Mouse (Mus musculus) MN1 (cell line): ENCODE data around the gene Cfi.

Source experiments
- DNase-seq: peaks from one replicate; pipeline ENCODE4 v3.0.0-alpha.2; 2016; ENCODE audit warnings: low spot score

Cfi gene

DNA sequence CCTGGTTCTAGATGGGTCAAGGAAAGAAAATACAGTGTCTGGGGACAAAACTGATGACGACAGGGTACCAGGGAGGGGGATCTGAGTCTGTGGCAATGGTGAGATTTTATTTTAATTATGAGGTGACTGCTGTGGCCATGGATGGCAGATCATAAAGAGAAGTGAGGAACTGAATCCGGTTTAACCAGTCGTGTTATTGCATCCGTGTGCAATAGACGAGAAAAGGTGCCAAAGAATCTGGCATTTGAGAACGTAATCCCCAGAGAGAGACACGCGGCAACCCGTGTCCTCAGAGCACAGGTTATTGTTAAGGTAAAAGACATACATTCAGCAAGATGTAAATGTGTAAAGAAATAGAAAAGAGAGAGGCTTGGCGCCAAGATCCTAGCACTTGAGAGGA is 41.6 kb downstream of the Cfi start:
- no peak for DNase-seq

DNA sequence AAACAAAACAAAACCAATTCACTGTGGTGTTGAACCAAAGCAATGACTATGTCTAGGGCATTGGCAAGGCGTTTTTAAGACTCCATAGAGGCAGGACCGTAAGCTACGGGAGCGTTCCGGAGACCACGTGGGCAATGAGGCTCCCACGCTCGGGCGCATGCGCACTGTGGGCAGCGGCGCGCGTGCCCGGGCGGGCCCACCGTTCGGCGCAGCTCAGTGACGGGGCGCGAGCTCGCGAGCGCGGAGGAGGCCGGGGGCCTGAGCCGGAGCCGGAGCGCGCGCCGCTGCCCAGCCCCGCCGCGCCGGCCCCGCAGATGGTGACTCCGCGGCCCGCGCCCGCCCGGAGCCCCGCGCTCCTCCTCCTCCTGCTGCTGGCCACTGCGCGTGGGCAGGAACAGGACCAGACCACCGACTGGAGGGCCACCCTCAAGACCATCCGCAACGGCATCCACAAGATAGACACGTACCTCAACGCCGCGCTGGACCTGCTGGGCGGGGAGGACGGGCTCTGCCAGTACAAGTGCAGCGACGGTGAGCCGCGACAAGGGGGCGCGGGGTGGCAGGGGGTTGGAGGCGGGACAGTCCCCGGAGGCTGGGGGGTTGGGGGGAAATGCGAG is 42.8 kb downstream of the Cfi start, which contains the start of gene Pla2g12a:
TSS of gene Pla2g12a (plus strand) at position 202 of the 617 bp plus-strand sequence.
- peak; percentile 91 for DNase-seq

DNA sequence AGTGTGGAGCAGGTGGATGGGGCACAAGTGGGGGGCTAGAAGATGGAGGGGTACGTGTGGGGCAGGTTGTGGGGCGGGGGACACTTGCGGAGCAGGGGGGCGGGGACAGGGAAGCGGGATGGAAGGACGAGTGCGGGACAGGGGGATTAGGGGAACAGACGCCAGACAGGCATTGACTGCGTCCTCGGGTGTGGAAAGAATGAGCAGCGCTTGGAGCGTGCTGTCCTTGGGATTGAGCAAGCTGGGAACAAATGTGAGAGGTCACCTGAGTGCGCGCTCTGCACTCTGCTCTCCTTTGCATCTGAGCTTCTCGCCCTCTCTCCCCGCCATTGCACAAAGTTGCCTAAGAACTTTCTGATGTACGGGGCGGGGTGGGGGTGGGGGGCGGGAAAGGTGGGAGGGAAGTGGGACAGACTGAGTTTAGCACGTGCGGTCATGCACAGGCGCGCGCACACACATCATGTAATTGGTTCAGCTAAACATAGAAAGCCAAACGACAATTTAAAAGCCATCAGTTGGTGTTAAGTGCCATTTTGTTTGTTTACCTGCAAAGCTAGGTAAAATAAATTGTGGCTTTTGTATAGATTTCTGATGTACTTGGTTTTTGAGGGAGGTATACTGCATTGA is 43.6 kb downstream of the Cfi start:
- DNase-seq: peak; percentile 33

DNA sequence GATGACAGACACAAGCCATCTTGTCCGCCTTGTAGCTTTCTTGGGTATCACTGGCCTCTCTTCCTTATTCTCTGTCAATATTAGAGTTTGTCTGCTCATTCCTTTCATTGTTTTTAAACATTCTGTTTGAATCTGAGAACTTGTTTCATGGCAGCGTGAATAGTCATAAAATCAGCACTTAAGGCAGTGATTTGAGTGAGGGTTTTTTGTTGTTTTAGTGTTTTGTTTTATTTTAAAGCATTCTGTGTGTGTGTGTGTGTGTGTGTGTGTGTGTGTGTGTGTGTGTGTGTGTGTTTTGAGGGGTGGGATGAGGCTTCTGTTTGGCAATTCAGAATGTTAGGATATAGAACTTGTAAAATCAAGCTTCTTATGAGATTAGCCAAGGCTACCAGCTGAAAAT is 44.2 kb downstream of the Cfi start:
- DNase-seq: no peak

DNA sequence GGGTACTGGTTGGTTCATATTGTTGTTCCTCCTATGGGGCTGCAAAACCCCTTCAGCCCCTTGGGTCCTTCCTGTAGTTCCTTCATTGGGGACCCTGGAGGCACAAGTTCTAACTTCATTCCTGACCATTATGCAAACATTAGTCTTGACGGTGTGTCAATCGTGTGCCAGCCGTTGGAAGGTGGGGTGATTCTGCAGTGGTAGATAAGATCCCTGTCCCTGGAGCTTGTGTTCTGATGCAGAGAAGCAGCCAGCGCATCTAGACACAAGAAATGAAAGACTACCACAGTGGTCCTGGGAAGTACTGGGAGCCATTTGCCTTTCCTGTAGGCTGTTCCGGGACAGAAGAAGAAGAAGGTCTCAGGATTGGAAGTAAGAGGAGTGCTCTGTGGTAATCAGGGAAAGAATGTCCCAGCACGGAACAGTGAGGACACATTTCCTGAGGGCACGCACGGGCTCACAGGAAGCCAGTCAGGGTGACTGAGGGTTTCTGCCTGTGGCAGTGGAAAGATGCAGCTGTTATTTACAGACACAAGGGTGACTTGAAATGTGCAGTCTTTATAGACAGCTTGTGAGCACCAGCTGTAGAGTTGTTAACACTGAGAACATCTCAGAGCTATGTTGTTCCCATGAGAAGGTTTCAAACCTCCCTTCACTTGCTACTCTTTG is 45.4 kb downstream of the Cfi start:
- no peak for DNase-seq

DNA sequence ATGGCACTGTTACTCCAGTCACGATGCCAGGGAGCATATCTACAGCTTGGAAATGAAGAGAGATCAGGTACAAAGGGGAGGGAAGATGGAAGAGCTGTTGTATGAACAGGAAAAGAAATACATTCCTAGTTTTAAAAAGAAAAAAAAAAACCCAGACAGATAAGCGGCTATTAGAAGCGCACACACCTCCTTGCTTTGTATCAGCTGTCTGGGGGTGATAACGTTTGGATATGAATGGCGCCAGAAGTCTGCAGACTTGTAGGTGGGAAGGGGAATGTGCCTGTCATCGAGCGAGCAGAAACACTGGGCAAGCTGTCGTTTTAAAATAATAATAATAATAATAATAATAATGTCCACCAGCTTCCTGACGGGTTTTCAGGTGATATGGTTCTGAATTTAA is 49.9 kb downstream of the Cfi start:
- no peak for DNase-seq

DNA sequence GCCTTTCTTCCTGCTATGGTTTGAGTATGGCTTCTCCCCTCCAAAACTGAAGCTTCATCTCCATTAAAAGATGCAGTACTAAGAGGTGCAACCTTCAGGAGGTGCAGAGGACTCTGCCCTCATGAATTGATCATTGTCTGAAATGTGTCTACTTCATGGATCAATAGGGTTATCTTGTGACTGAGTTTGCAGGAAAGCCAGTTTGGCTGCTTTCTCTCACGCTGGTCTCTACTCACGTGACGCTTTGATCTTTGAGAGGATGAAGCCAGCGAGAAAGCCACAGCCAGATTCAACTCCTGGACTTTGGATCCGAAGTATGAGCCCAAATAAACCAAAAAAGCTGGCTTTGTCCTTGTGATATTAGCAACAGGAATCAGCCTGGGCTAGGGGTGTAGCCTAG is 50.7 kb downstream of the Cfi start:
- no peak for DNase-seq

DNA sequence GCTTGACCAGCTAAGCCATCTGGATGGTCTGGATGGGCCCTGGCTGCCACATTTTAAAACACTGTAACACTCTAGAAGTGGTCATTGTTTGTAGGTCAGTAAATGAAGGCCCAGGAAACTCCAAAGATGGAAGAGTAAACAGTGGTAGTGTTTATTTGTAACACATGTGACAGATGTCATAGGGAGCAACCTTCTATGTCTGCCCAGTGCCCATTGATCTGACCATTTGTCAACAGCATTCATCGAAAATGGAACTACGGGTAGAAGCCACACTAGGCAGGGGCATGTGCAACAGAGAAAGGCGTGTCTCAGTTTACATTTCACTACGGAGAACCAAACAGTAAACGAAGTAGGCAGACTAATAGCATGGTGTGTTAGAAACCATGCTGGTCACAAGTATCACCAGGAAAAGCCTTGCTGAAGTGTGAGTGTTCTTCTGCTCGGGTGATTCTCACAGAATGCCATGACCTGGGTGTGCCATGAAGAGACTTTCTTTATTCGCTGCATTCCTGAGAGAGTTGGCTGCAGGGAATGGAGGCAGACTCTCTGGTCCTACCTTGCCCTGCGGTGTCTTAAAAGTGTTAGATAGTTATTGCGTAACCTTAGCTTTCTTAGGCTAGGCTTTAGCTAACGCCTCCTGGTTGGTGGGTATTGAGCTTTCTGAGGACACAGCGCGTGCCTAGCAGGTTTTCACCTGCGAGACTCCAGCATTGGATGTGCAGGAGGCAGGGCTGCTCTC is 52.3 kb downstream of the Cfi start:
- no peak for DNase-seq

DNA sequence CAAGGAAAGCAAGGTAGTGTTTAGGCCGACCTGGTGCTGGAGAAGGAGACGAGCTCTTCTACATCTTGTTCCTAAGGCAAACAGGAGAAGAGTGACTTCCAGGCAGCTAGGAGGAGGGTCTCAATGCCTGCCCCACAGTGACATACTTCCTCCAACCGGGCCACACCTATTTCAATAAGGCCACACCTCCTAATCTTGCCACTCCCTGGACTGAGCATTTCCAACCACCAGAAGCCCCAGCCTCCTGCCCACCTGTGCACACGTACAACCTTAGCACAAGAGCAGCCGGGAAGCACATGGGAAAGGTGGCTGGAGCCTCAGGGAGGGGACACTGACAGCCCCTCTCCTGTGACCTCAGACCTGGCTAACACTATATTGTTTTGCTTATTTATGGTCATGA is 56.3 kb downstream of the Cfi start:
- no peak for DNase-seq

DNA sequence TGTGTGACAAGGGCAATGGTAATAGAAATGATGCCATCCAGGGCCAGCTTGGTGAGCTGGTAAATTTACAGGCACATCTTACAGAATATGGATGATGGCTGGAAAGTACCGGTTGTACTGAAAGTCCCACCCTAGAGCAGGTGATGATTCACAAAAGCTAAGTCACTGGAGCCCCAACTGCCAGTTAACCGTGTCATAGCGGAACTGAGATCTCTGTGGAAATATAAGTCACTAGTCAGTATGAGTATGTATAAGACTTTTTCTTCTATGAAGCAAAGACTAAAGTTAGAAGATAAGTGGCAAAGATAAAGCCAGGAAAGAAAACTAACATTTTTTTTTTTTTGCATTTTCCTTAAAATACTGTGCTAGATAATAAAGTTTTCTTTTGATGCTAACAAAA is 57.5 kb downstream of the Cfi start:
- DNase-seq: no peak

DNA sequence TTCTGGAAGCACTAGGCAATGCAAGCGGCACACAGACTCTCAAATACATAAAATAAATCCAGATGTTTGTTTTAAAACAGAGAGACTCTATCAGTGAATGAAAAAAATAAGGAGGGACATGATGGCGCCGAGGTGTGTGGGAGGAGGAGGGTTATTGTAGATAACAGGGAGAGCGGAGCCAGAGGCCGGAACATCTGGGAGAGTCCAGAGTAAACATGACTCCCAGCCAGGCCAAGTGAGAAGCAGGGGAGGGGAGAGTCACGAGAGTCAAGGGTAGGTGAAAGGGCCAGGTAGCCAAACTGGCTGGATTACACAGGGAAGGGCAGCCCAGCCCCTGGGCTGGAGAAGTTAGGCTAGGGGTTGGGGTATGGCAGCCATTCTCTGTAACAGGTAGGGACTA is 60.9 kb downstream of the Cfi start:
- no peak for DNase-seq

DNA sequence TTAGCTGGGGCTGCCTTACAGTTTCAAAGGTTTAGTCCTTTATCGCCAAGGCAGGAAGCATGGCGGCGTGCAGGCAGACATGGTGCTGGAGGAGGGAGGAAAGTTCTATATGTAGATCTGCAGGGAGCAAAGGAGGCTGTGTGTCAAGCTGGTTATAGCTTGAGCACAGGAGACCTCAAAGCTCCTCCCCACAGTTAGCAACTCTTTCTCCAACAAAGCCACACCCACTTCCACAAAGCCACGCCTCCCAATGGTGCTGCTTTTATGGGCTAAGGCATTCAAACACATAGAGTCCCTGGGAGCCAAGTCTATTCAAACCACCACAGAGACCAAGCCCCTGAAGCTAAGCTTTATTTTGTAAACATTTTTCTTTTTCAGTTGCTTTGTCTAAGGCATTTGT is 63.2 kb downstream of the Cfi start:
- no peak for DNase-seq

DNA sequence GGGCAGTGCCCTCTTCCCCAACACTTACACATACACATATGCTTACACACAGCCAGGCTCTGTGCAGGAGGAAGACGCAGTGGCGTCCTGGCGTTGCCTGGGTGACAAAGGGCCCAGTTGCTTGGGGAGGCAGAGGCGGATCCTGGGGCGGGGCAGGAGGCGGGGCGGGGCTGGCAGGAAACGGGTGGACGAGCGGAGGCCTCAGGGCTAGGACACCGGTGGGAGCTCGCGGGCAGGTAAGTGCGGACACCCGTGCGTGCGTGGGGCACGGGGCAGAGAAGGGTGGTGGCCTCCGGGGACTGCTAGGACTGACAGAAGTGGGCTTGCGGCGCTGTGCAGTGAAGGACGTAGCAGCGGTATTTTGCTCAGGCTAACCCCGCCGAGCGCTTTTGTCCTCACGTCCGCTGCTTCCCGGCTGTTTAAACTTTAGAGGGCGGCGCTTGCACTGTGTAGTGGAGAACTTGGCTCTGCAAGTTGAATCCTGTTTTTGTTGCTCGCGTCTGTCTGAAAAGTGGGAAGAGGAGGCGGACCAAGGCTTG is 65.7 kb downstream of the Cfi start, which contains the start of gene Casp6:
TSS of gene Casp6 (plus strand) at position 155 of the 539 bp plus-strand sequence.
- peak; percentile 58 for DNase-seq

DNA sequence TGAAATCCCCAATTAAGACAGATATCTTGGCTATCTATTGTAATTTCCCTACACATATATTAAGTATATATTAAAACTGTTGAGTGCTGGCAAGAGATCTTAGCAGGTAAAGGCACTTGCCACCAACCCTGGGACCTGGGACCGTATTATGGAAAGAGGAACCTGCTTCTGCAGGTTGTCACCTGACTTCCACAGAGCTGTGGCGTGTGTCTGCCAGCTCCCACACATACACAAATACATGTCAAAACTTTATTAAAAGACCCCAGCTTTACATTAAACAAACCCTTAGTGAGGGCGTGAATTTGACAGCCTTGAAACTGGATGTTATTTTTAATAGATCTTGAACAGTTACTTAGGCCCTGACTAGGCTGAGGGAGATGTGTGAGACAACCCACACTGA is 67.7 kb downstream of the Cfi start:
- DNase-seq: no peak

DNA sequence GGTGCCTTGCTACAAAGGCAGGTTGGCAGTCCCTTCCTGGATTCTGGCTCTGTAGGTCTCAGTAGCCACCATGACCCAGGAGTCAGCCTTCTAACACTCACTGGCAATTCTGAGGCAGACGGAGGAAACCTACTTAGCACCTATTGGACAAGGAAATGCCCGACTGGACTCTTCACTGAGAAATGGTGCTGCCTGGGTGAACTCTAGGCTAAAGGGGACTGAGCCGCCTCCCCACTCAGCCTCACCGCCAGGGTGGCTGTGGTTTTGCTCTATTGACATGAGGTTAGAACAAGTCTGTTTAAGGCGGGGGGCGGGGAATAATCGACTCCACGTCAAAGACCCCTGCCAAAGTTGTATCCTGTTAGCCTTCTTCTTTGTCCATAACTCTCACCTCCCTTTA is 68.2 kb downstream of the Cfi start:
- no peak for DNase-seq

DNA sequence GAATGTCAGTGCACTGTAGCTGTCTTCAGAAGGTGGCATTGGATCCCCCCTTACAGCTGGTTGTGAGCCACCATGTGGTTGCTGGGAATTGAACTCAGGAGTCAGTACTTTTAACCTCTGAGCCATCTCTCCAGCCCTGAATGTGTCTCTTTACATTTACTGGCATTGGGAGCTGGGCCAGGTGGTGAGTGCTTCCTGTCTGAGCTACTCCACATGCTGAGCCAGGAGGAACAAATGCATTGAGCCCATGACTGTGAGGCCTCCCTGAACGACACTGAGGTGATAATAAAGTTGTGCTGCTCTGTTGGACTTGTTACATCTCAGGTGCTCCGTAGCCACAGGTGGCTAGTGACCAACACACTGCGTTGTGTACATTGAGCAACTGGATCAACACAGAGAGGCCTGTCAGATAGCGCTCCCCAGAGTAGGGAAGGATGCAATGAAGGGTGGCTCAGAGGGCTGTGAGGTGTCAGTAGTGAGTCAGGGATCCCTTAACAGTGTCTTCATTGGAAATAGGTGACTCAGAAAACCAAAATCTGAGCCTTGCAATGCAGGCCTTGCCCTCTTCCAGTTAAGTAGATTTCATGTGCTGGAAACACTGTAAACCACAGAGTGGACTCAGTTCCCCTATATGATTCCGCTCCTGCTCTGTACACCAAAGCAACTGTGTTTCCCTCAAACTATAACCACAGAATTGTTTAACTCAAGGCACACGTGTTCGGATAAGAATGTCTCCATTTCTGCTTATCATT is 68.9 kb downstream of the Cfi start:
- no peak for DNase-seq

DNA sequence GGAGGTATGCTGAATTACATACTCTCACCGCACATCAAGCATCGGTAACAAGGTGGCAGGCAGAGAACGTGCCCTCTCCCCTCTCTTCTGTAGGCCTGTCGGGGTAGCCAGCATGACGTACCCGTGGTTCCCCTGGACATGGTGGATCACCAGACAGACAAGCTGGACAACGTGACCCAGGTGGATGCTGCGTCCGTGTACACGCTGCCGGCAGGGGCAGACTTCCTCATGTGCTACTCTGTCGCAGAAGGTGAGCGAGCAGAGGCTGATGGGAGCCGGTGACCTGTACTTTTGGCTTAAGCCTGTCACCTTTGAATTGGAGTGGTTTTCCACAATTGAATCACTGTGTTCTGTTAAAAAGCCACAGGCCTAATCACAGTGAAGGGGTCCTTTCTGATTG is 76.3 kb downstream of the Cfi start:
- no peak for DNase-seq

DNA sequence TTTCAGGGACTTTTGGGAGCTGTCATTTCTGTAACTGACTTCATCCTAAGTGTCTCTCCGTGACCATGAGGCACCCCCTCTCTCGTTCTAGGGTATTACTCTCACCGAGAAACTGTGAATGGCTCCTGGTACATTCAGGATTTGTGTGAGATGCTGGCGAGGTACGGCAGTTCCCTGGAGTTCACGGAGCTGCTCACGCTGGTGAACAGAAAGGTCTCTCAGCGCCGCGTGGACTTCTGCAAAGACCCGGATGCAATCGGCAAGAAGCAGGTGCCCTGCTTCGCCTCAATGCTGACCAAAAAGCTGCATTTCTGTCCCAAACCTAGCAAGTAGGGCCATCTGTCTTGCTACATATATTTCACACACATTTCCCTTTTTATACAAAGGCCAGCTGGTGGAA is 77.6 kb downstream of the Cfi start:
- DNase-seq: no peak

DNA sequence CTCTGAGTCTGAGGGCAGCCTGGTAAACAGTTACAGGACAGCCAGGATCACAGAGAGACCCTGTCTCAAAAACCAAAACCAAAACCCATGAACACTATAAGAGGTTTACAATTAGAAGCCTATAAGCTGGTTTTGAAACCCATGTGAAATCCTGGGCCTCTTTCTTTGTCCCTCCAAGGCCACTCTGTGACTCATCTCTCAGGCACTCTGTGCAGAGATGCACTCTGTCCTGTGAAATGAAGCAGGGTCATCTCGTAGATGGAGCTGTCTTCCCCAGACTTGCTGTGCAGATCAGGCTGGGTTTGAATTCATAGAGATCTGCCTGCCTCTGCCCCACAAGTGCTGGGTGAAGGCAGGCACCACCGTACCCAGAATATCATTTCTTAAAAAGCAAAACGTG is 81.7 kb downstream of the Cfi start:
- DNase-seq: no peak

DNA sequence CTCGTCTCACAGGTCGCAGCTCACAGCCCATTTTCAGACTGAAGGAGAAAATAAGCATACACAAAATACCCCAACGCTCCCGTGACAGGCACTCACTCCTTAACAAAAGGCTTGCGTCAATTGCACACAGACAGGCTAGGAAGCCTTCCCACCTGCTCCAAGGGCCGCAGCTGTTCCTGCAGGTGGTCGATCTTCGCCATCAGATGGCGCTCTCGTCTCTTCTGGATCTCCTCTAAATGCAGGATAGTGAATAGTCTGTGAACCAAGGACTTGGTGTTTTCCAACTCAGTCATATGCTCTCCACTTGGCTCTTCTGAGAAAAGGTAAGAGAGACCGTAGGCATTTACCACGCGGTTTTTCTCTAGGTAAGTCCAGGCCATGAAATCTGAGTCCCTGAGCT is 82.8 kb downstream of the Cfi start:
- peak; percentile 60 for DNase-seq

DNA sequence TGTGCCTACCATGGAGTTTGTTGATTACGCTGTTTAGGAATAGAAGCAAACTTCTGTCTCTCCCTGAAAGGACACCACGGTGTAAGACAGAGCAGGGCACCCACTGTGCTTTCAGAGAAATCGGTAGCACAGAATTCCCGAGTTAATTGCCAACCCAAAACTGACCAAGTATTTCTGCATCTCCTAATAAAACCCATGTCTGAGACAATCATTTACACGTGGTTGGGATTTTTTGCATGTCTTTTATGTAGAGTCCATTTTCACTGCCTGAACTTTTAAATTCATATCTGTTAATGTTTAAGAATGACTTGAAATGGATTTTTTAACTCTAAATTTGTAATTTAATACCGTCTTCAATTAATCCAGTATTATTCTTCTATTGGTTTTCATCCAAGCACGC is 87.9 kb downstream of the Cfi start:
- DNase-seq: no peak
